Mouse (Mus musculus) hindbrain, postnatal 0 days (tissue): ENCODE data around the gene Rab15. TPM values are rescaled to one million over a fixed set of nuclear protein-coding genes. Genes with fewer than 3 reads are reported as not detected.

Experiments used
- ATAC-seq: fragments of 200-750 bp; cut with Nextera tagmentation; 2 replicates; pipeline ENCODE4 v1.8.0; 2017; ENCODE audit warnings: mild to moderate bottlenecking, moderate TSS enrichment, moderate library complexity
- DNase-seq: peaks from one replicate; pipeline ENCODE4 v3.0.0-alpha.2; 2015; ENCODE audit warnings: low spot score
- H3K27ac ChIP-seq: fragments of 300-500 bp; sonication (generic); 2 replicates; pipeline ENCODE4 v1.5.1; 2014; ENCODE audit warnings: mild to moderate bottlenecking
- H3K27me3 ChIP-seq: fragments of 300-500 bp; sonication (generic); 2 replicates; pipeline ENCODE4 v1.6.1; 2014; ENCODE audit warnings: low read length, mixed read lengths; ENCODE audit not compliant: insufficient read depth
- H3K36me3 ChIP-seq: fragments of 300-500 bp; sonication (generic); 2 replicates; pipeline ENCODE4 v1.6.1; 2014; ENCODE audit warnings: low read length, mixed read lengths; ENCODE audit not compliant: insufficient read depth
- H3K4me1 ChIP-seq: fragments of 300-500 bp; sonication (generic); 2 replicates; pipeline ENCODE4 v1.6.1; 2014; ENCODE audit warnings: antibody characterized with exemption, low read length, mixed read lengths; ENCODE audit not compliant: insufficient read depth
- H3K4me2 ChIP-seq: fragments of 300-500 bp; sonication (generic); 2 replicates; pipeline ENCODE4 v1.6.1; 2014; ENCODE audit warnings: low read depth, mild to moderate bottlenecking, low read length, moderate library complexity, mixed read lengths
- H3K4me3 ChIP-seq: fragments of 300-500 bp; sonication (generic); 2 replicates; pipeline ENCODE4 v1.5.1; 2014; ENCODE audit warnings: low read length
- H3K9ac ChIP-seq: fragments of 300-500 bp; sonication (generic); replicated peaks from 2 replicates; pipeline ENCODE4 v1.6.1; 2014; ENCODE audit warnings: mild to moderate bottlenecking, low read length, moderate library complexity, mixed read lengths
- H3K9me3 ChIP-seq: fragments of 300-500 bp; sonication (generic); 2 replicates; pipeline ENCODE4 v1.6.1; 2016; ENCODE audit warnings: low read length, mixed read lengths
- CTCF ChIP-seq: IDR thresholded peaks from 2 replicates; pipeline ENCODE4 v1.5.1; 2016; ENCODE audit warnings: antibody characterized with exemption, control low read depth, low read depth
- WGBS: fragments of 180-500 bp; shearing (Covaris S2); extraction: QIAGEN DNeasy Blood & Tissue Kit; methylation state at CpG from one replicate; pipeline ENCODE4 v1.1.7; 2014; 5-methylcytosine and 5-hydroxymethylcytosine counted together
- polyA plus RNA-seq: library from polyadenylated mRNA; unstranded; fragments of >200 nt; fragmentation: Nextera tagmentation; extraction: Ambion mirVana; gene quantifications from 2 replicates; pipeline ENCODE4 v1.2.1, GENCODE M21; 2015
- total RNA-seq: library from RNA; depleted of rRNA; stranded (reverse); fragments of >200 nt; gene quantifications from 2 replicates; pipeline ENCODE4 v1.2.3, GENCODE M21; 2014

Gene Rab15
- total and polyA plus RNA-seq, 2 experiments from 2014 or later, result 56.5 to 110 TPM

DNA sequence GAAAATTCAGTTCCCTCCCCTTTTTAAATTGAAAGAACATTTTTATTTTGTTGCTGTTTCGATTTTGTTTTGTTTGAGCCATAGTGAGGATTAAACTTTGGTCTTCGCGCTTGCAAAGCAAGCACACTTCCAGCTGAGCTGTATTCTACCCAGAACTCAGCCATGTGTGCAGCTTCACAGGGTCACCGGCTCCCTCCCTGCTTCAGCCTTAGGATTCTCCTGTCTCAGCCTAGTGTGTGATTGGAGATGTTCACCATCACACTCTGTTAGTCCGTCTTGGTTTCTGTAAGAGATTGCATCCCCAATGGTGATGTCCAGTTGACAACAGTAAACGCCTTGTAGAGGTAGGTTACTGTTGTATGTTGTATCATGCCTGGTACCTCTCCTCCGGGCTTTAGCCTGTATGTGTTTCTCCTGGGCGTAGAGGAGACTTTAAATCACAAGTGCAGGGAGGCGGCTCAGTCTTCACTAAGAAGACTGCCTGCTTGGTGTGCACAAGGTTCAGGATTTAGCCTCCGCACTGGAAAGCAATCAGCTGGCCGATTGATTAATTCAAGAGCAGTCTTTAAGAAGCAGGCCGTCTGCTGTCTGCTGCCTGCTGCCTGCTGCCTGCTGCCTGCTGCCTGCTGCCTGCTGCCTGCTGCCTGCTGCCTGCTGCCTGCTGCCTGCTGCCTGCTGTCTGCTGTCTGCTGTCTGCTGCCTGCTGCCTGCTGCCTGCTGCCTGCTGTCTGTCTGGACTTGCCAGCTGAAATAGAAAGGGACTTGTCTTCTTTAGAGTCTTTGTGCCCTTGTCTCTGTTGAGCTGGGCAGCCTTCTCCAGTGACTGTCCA lies 41.9 kb downstream of the Rab15 start:
- ATAC-seq (peak; percentile 55; the same call in 1 of the 2 replicates), DNase-seq (peak; percentile 47)
- Histone ChIP-seq H3K27ac (peak overlapping the region; percentile 56; the same call in 1 of the 2 replicates), H3K36me3 (no peaks in the 10 kb centered on the region), H3K4me2 (no peak overlapping the region), H3K9me3 (no peaks in the 10 kb centered on the region), H3K4me1 (no peaks in the 10 kb centered on the region), H3K4me3 (no peak overlapping the region), H3K27me3 (no peaks in the 10 kb centered on the region), H3K9ac (no peak overlapping the region)
- WGBS, result 47% methylated on average over 12 of the region's 12 CpGs
- no peak for TF ChIP-seq CTCF

DNA sequence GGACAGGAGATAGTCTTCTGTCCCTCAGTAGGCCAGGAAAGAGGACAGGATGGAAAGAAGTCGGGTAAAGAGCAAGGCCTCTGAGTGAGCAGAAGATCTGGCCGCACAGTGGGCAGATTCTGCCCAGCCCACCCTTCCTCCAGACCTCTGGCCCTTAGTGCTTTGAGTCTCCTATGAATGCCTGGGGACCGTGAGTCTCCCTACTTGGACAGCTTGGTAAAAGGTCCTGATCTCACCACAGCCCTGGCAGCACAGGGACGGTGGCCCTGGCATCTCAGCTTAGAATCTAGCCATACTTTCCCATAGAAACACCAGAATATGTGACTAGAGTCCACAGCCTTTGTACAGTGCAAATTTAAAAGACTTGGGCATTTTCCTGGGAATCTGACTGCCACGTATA lies 42.8 kb downstream of the Rab15 start:
- H3K4me3 ChIP-seq, result no peak overlapping the region
- TF ChIP-seq CTCF, result no peak
- no peak for ATAC-seq
- H3K27ac ChIP-seq, result no peak overlapping the region
- H3K9ac ChIP-seq, result no peak overlapping the region
- no peak overlapping the region for H3K4me2 ChIP-seq
- no peaks in the 10 kb centered on the region for H3K9me3 ChIP-seq
- 74% methylated on average over 5 of the region's 5 CpGs for WGBS
- no peaks in the 10 kb centered on the region for H3K4me1 ChIP-seq
- H3K27me3 ChIP-seq, result no peaks in the 10 kb centered on the region
- no peaks in the 10 kb centered on the region for H3K36me3 ChIP-seq
- no peak for DNase-seq

DNA sequence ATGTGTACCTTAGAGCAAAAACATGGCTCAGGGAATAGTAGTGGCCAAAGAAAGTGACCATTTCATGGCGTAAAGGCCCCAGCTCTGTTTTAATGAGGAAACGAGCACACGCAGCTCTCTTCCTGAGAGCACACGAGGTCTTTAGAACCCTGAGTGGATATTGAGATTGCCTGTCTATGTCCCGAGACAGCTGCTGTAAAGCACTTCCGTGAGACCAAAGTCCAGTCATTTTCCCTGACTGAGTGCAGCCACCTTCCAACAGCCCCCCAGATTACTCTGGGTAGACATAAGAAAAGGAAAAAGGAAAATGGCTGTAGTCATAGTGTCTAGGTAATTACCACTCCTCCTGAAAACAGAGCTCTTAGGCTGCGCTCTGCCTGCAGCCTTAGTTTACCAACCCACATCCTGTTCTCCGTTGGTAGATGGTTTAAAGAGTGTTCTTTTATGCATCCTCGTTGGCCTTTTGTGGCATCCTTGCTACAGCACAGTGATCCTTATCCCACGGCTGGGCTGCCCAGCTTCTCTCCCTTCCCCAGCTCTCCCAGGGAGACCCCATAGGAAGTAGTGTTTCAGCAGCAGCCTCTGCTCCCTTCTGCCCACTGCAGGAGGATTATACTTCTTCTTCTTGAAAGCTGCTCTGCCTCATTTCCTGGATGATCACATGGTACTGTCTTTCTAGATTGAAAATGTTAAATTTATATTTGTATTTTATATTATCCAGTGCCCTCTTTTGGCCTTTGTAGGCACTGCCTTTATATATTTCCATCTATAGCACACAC lies 44.2 kb downstream of the Rab15 start:
- Histone ChIP-seq H3K4me3 (no peak overlapping the region), H3K4me1 (no peaks in the 10 kb centered on the region), H3K36me3 (no peaks in the 10 kb centered on the region), H3K9ac (no peak overlapping the region), H3K9me3 (no peaks in the 10 kb centered on the region), H3K27ac (no peak overlapping the region), H3K27me3 (no peaks in the 10 kb centered on the region), H3K4me2 (no peak overlapping the region)
- 83% methylated on average over 10 of the region's 10 CpGs for WGBS
- DNase-seq, result no peak
- no peak for ATAC-seq
- TF ChIP-seq CTCF, result peak; percentile 9

DNA sequence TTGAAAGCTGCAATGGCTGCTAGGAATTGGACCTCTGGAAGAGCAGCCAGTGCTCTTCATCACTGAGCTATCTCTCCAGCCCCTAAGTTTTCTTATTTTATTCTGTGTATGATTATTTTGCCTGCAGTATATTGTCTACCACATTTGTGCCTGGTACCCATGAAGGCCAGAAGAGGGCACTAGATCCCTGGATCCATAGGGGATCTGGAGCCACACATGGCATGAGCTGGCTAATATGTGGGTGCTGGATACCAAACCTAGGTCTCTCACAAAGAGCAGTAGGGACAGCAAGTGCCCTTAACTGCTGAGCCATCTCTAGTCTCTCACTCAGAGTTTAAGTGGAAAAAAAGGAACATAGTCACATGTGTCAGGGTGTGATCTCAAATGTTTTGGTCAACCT lies 44.9 kb downstream of the Rab15 start:
- no peaks in the 10 kb centered on the region for H3K27me3 ChIP-seq
- no peak overlapping the region for H3K4me3 ChIP-seq
- DNase-seq (no peak), ATAC-seq (no peak)
- no peak for TF ChIP-seq CTCF
- H3K36me3 ChIP-seq, result no peaks in the 10 kb centered on the region
- H3K9ac ChIP-seq, result no peak overlapping the region
- no peak overlapping the region for H3K4me2 ChIP-seq
- H3K4me1 ChIP-seq, result no peaks in the 10 kb centered on the region
- H3K27ac ChIP-seq, result no peak overlapping the region
- H3K9me3 ChIP-seq, result no peaks in the 10 kb centered on the region

DNA sequence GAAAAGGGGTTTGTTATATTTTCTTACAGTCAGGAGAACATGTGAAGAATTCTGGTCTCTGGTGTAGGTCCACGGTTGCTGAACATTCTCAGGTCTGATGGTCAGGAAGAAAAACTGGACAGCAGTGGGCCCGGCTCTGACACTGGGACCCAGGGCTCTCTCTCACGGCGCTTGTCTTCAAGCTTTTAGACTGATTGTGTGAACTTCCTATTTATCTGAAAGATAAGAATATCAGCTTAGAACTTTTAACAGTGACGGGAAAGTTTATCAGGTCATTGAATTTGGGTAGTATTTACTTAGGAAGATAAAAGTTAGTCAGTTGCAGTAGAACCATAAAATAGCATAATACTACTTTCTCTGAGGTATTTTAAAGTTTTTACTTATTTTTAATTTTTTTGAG lies 45.8 kb downstream of the Rab15 start:
- Histone ChIP-seq H3K9ac (no peak overlapping the region), H3K4me2 (no peak overlapping the region), H3K4me1 (no peaks in the 10 kb centered on the region), H3K36me3 (no peaks in the 10 kb centered on the region), H3K27ac (no peak overlapping the region), H3K9me3 (no peaks in the 10 kb centered on the region), H3K4me3 (no peak overlapping the region), H3K27me3 (no peaks in the 10 kb centered on the region)
- 93% methylated on average over 5 of the region's 5 CpGs for WGBS
- no peak for ATAC-seq
- DNase-seq, result no peak
- TF ChIP-seq CTCF, result no peak

DNA sequence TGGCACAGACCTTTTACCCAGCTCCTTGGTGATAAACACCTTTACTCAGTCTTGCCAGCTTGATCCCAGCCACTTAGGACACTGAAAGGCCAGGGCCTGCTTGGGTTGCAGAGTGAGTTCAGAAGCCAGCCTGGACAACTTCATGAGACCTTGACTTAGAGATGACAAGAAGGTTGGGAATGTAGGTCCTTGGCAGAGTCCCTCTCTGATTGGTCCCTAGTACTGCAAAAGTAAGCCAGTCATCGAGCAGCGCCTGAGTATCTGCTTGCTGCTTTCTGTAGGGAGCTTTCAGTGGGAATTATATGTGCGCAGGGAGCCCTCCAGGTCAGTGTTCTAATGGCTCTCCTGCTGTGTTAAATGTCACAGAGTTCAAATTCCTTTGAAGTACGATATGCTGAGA lies 47.6 kb downstream of the Rab15 start:
- DNase-seq (no peak), ATAC-seq (no peak)
- H3K27me3 ChIP-seq, result no peaks in the 10 kb centered on the region
- no peak overlapping the region for H3K4me2 ChIP-seq
- H3K9ac ChIP-seq, result no peak overlapping the region
- H3K4me1 ChIP-seq, result no peaks in the 10 kb centered on the region
- 58% methylated on average over 4 of the region's 4 CpGs for WGBS
- no peaks in the 10 kb centered on the region for H3K36me3 ChIP-seq
- no peaks in the 10 kb centered on the region for H3K9me3 ChIP-seq
- H3K4me3 ChIP-seq, result no peak overlapping the region
- H3K27ac ChIP-seq, result no peak overlapping the region
- no peak for TF ChIP-seq CTCF

DNA sequence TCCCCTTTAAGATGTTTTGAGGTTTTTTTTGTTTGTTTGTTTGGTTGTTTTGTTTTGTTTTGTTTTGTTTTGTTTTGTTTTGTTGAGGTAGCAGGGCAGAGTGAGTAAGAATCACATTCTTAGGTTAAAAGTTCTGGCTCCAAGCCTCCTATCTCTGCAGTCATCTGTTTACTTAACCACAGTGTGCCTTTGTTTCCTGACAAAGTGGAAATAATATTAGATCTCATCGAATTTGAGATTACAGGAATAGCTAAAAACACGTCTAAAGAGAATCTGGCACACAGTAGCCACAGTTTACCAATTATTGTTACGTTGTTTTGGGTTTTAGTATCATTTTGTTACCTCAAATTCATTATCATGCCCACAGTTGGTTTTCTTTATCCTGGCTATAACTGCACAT lies 48.1 kb downstream of the Rab15 start:
- H3K27ac ChIP-seq, result no peak overlapping the region
- no peaks in the 10 kb centered on the region for H3K9me3 ChIP-seq
- H3K4me3 ChIP-seq, result no peak overlapping the region
- no peaks in the 10 kb centered on the region for H3K4me1 ChIP-seq
- no peaks in the 10 kb centered on the region for H3K27me3 ChIP-seq
- TF ChIP-seq CTCF, result no peak
- WGBS, result 79% methylated on average over 3 of the region's 3 CpGs
- no peak overlapping the region for H3K9ac ChIP-seq
- DNase-seq, result no peak
- H3K36me3 ChIP-seq, result no peaks in the 10 kb centered on the region
- no peak overlapping the region for H3K4me2 ChIP-seq
- no peak for ATAC-seq
